Mouse (Mus musculus): Measurements from ENCODE around the gene Olfr8.
"Not testable (repeated sequence)": the region's sequence is repeated elsewhere in the genome, so short reads cannot be mapped to it uniquely, and the experiment has no call there.

Gene Olfr8

DNA sequence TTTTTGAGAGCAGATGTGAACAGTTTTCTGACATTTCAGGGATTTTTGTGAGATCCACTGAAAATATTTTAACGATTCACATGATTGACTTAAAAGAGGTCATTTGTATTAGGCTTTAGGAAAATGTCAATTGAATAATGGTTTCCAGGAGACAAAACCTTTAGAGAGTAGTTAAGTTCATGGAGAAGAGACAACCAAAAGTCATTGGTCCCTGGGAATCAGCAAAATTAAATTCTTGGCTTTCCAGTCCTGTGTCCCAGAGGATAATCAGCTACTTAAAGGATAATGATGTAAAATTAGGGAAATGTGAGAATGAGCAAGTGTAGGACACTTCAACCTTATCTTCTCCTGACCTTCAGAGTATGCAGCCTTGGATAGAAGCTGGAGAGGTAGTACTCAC lies at the start of gene Olfr8:
Olfr8 (plus strand) TSS at position 301 of the 400 bp plus-strand sequence.
- not testable (repeated sequence) for DNase-seq (ENCODE audit: low read depth, low spot score)

DNA sequence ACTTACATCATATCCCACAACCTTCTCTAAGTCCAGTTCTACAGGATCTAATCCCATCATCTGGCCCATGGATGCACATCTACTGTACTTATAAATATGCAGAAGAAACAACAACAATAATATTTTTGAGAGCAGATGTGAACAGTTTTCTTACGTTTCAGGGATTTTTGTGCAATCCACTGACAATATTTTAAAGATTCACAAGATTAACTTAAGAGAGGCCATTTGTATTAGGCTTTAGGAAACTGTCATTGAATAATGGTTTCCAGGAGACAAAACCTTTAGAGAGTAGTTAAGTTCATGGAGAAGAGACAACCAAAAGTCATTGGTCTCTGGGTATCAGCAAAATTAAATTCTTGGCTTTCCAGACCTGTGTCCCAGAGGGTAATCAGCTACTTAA lies 37.6 kb upstream of the Olfr8 start, which contains the start of gene Olfr1354:
Olfr1354 (plus strand) TSS at position 301 of the 400 bp plus-strand sequence.
- DNase-seq (ENCODE audit: low read depth, low spot score), result not testable (repeated sequence)

DNA sequence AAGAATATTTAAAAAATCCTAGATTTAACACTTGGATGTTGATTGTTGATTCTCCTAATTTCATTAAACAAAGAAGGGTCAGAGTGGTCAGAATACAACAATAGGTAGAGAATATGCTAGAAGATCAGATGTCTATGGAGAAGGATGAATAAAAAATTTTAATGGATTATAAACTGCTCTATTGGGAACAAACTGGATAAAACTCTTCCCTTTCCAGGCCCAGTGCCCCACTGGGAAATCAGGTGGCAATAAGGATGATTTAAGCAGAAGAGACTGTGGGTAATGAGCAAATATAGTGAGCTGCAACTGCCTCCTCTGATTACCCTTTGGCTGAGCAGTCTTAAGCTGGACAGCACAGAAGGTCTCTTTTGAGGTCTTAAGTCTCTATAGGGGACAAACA lies 12.6 kb downstream of the Olfr8 start, which contains the start of gene Olfr1353:
Olfr1353 (plus strand) TSS at position 301 of the 400 bp plus-strand sequence.
- DNase-seq (ENCODE audit: low read depth, low spot score), result not testable (repeated sequence)

DNA sequence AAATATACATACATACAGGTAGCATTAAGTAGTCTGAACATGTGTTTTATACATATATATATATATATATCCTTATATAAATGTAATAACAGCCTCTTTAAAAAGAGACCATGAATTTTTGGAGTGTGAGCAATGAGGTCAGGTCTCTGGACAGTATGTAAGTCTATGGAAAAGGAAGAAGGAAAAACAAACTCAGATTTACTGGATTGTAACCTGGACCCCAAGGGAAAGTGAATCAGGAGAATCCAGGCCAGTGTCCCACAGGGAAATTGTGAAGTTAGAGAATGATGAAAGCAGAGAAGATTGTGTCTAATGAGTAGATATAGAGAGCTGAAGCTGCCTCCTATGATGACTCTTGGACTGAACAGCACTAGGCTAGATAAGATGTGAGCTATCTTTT lies 30.3 kb downstream of the Olfr8 start, which contains the start of gene Olfr1352:
Olfr1352 (plus strand) TSS at position 301 of the 400 bp plus-strand sequence.
- DNase-seq (ENCODE audit: low read depth, low spot score), result no peak

Measured in forelimb bud, embryonic 11.5 days (tissue).